Mouse (Mus musculus) midbrain, embryonic 14.5 days (tissue): ENCODE measurements around the gene Rnpepl1. TPM values are rescaled to one million over a fixed set of nuclear protein-coding genes. Genes with fewer than 3 reads are reported as not detected.

Experiments
- ATAC-seq: fragments of 200-750 bp; cut with Nextera tagmentation; 2 replicates; pipeline ENCODE4 v1.8.0; 2017; ENCODE audit warnings: moderate number of reproducible peaks, moderate library complexity; ENCODE audit not compliant: low FRiP score, low TSS enrichment
- DNase-seq: peaks from one replicate; pipeline ENCODE4 v3.0.0-alpha.2; 2015
- H3K27ac ChIP-seq: fragments of 300-500 bp; sonication (generic); replicated peaks from 2 replicates; pipeline ENCODE4 v1.5.1; 2014; ENCODE audit warnings: mild to moderate bottlenecking, low read depth, low read length, moderate library complexity
- H3K27me3 ChIP-seq: fragments of 300-500 bp; sonication (generic); 2 replicates; pipeline ENCODE4 v1.6.1; 2014; ENCODE audit warnings: low read length, control low read depth, mixed read lengths; ENCODE audit not compliant: control insufficient read depth, insufficient read depth
- H3K36me3 ChIP-seq: fragments of 300-500 bp; sonication (generic); 2 replicates; pipeline ENCODE4 v1.6.1; 2014; ENCODE audit warnings: low read length, control low read depth; ENCODE audit not compliant: control insufficient read depth, insufficient read depth
- H3K4me1 ChIP-seq: fragments of 300-500 bp; sonication (generic); 2 replicates; pipeline ENCODE4 v1.6.1; 2014; ENCODE audit warnings: mild to moderate bottlenecking, antibody characterized with exemption, low read length, control low read depth; ENCODE audit not compliant: control insufficient read depth, insufficient read depth
- H3K4me2 ChIP-seq: fragments of 300-500 bp; sonication (generic); 2 replicates; pipeline ENCODE4 v1.6.1; 2014; ENCODE audit warnings: mild to moderate bottlenecking, low read length, moderate library complexity
- H3K4me3 ChIP-seq: fragments of 300-500 bp; sonication (generic); replicated peaks from 2 replicates; pipeline ENCODE4 v1.5.1; 2014; ENCODE audit warnings: low read depth, low read length
- H3K9ac ChIP-seq: fragments of 300-500 bp; sonication (generic); replicated peaks from 2 replicates; pipeline ENCODE4 v1.6.1; 2014; ENCODE audit warnings: mild to moderate bottlenecking, low read length, moderate library complexity
- H3K9me3 ChIP-seq: fragments of 300-500 bp; sonication (generic); 2 replicates; pipeline ENCODE4 v1.6.1; 2016; ENCODE audit warnings: low read length, control low read depth, mixed read lengths; ENCODE audit not compliant: control insufficient read depth
- WGBS: fragments of 180-500 bp; shearing (Covaris S2); extraction: QIAGEN DNeasy Blood & Tissue Kit; methylation state at CpG from one replicate; pipeline ENCODE4 v1.1.7; 2014; 5-methylcytosine and 5-hydroxymethylcytosine counted together
- polyA plus RNA-seq: library from polyadenylated mRNA; unstranded; fragments of >200 nt; fragmentation: Nextera tagmentation; extraction: Ambion mirVana; gene quantifications from 2 replicates; pipeline ENCODE4 v1.2.1, GENCODE M21; 2014

The Rnpepl1 gene
- polyA plus RNA-seq, 1 experiment from 2014 or later = 26.8 TPM

GRCm38 (mm10) chr1:92877431-92877978, 33.1 kb upstream of the Rnpepl1 start:
- ATAC-seq (no peak), DNase-seq (no peak)
- WGBS = 66% methylated on average over 12 of the region's 12 CpGs
- Histone ChIP-seq H3K4me2 (no peak overlapping the region), H3K4me1 (no peaks in the 10 kb centered on the region), H3K36me3 (no peaks in the 10 kb centered on the region), H3K27ac (no peak overlapping the region), H3K27me3 (no peaks in the 10 kb centered on the region), H3K9me3 (no peaks in the 10 kb centered on the region), H3K9ac (no peak overlapping the region), H3K4me3 (no peak overlapping the region)

GRCm38 (mm10) chr1:92878066-92878741, 32.4 kb upstream of the Rnpepl1 start:
- no peaks in the 10 kb centered on the region for H3K9me3 ChIP-seq
- H3K9ac ChIP-seq = no peak overlapping the region
- no peak for ATAC-seq
- no peaks in the 10 kb centered on the region for H3K27me3 ChIP-seq
- no peak overlapping the region for H3K27ac ChIP-seq
- no peak for DNase-seq
- H3K36me3 ChIP-seq = no peaks in the 10 kb centered on the region
- H3K4me1 ChIP-seq = no peaks in the 10 kb centered on the region
- H3K4me3 ChIP-seq = no peak overlapping the region
- H3K4me2 ChIP-seq = no peak overlapping the region
- WGBS = 88% methylated on average over 13 of the region's 13 CpGs

- 86% methylated on average over 12 of the region's 12 CpGs for WGBS
Observed at GRCm38 (mm10) chr1:92879266-92879665, 31.3 kb upstream of the Rnpepl1 start.

GRCm38 (mm10) chr1:92880101-92880500, 30.5 kb upstream of the Rnpepl1 start:
- no peak for ATAC-seq
- no peaks in the 10 kb centered on the region for H3K27me3 ChIP-seq

More at GRCm38 (mm10) chr1:92879266-92879665, 31.3 kb upstream of the Rnpepl1 start:
- Histone ChIP-seq H3K27ac (no peak overlapping the region), H3K4me3 (no peak overlapping the region), H3K27me3 (no peaks in the 10 kb centered on the region), H3K9me3 (no peaks in the 10 kb centered on the region), H3K9ac (no peak overlapping the region), H3K4me1 (no peaks in the 10 kb centered on the region), H3K4me2 (no peak overlapping the region), H3K36me3 (no peaks in the 10 kb centered on the region)
- no peak for ATAC-seq
- DNase-seq = no peak

GRCm38 (mm10) chr1:92881982-92882381, 28.6 kb upstream of the Rnpepl1 start:
- no peaks in the 10 kb centered on the region for H3K27me3 ChIP-seq
- H3K36me3 ChIP-seq = no peaks in the 10 kb centered on the region
- 90% methylated on average over 6 of the region's 6 CpGs for whole genome bisulfite sequencing
- no peaks in the 10 kb centered on the region for H3K4me1 ChIP-seq
- H3K4me2 ChIP-seq = no peak overlapping the region
- no peak overlapping the region for H3K27ac ChIP-seq
- no peaks in the 10 kb centered on the region for H3K9me3 ChIP-seq
- H3K4me3 ChIP-seq = no peak overlapping the region
- DNase-seq = no peak
- no peak overlapping the region for H3K9ac ChIP-seq
- ATAC-seq = no peak

More at GRCm38 (mm10) chr1:92880101-92880500, 30.5 kb upstream of the Rnpepl1 start:
- Histone ChIP-seq H3K36me3 (no peaks in the 10 kb centered on the region), H3K27ac (no peak overlapping the region), H3K9ac (no peak overlapping the region), H3K4me3 (no peak overlapping the region), H3K4me1 (no peaks in the 10 kb centered on the region), H3K9me3 (no peaks in the 10 kb centered on the region), H3K4me2 (no peak overlapping the region)
- WGBS = 87% methylated on average over 5 of the region's 5 CpGs
- no peak for DNase-seq

- no peak for ATAC-seq
Observed at GRCm38 (mm10) chr1:92888901-92889655, 21.5 kb upstream of the Rnpepl1 start.

GRCm38 (mm10) chr1:92892791-92893190, 17.8 kb upstream of the Rnpepl1 start:
- WGBS = 63% methylated on average over 3 of the region's 3 CpGs
- Histone ChIP-seq H3K4me3 (no peak overlapping the region), H3K4me1 (no peaks in the 10 kb centered on the region), H3K9me3 (no peaks in the 10 kb centered on the region), H3K27ac (no peak overlapping the region), H3K9ac (no peak overlapping the region), H3K27me3 (no peaks in the 10 kb centered on the region), H3K36me3 (no peaks in the 10 kb centered on the region), H3K4me2 (no peak overlapping the region)
- ATAC-seq = no peak
- no peak for DNase-seq

More at GRCm38 (mm10) chr1:92888901-92889655, 21.5 kb upstream of the Rnpepl1 start:
- Histone ChIP-seq H3K27ac (no peak overlapping the region), H3K9ac (no peak overlapping the region), H3K36me3 (no peaks in the 10 kb centered on the region), H3K27me3 (no peaks in the 10 kb centered on the region), H3K9me3 (no peaks in the 10 kb centered on the region), H3K4me2 (no peak overlapping the region), H3K4me3 (no peak overlapping the region), H3K4me1 (no peaks in the 10 kb centered on the region)
- WGBS = 81% methylated on average over 7 of the region's 7 CpGs
- no peak for DNase-seq

GRCm38 (mm10) chr1:92893896-92894295, 16.7 kb upstream of the Rnpepl1 start:
- no peaks in the 10 kb centered on the region for H3K9me3 ChIP-seq
- no peak overlapping the region for H3K4me3 ChIP-seq
- no peak overlapping the region for H3K27ac ChIP-seq
- ATAC-seq (no peak), DNase-seq (no peak)
- H3K9ac ChIP-seq = no peak overlapping the region
- no peak overlapping the region for H3K4me2 ChIP-seq
- H3K4me1 ChIP-seq = no peaks in the 10 kb centered on the region
- no peaks in the 10 kb centered on the region for H3K27me3 ChIP-seq
- no peaks in the 10 kb centered on the region for H3K36me3 ChIP-seq
- 77% methylated on average over 3 of the region's 3 CpGs for WGBS
